In genomic region chr19:8740603-8741002, GRCm38 (mm10) we compare ENCODE assay signal across 8 mouse cellular contexts. TPM values are rescaled to one million over a fixed set of nuclear protein-coding genes. Genes with fewer than 3 reads are reported as not detected.
DNase-seq lines count a peak whose midpoint lies in the region; ATAC-seq lines count a peak whose summit lies in the region.

Gene 1700092M07Rik, plus strand, starts transcription at chr19:8740718.

- intact Hi-C loops in left cerebral cortex, postnatal 4 days (cut with DNase I): no loop called here

- 70% methylated on average over 14 of the region's 14 CpGs for WGBS in embryonic facial prominence, embryonic 12.5 days
- 71% methylated on average over 14 of the region's 14 CpGs for WGBS in hindbrain, embryonic 14.5 days
- WGBS in midbrain, embryonic 14.5 days: 62% methylated on average over 14 of the region's 14 CpGs

- H3K36me3 ChIP-seq in embryonic facial prominence, embryonic 12.5 days: peaks cover 56% of the 10 kb centered on the region
- H3K36me3 ChIP-seq in hindbrain, embryonic 14.5 days (replicated peaks; ENCODE audit: control insufficient read depth, insufficient read depth): peaks cover 58% of the 10 kb centered on the region
- H3K36me3 ChIP-seq in midbrain, embryonic 14.5 days (ENCODE audit: control insufficient read depth, insufficient read depth, low read length): peaks cover 50% of the 10 kb centered on the region

- peak; percentile 1; the same call in 1 of the 2 replicates for ATAC-seq in embryonic facial prominence, embryonic 12.5 days (ENCODE audit: insufficient number of reproducible peaks, insufficient read depth, low FRiP score, low TSS enrichment)
- peak; percentile 16; the same call in 1 of the 2 replicates for ATAC-seq in hindbrain, embryonic 14.5 days (ENCODE audit: low FRiP score)
- no peak for ATAC-seq in midbrain, embryonic 14.5 days (ENCODE audit: low FRiP score, low TSS enrichment)
- no peak for ATAC-seq in erythroid progenitor cell, adult 5-6 weeks (replicated peaks; ENCODE audit: low FRiP score, poor library complexity, severe bottlenecking)

- H3K9ac ChIP-seq in embryonic facial prominence, embryonic 12.5 days: peak within 1 kb of the TSS; percentile 93
- peak within 1 kb of the TSS; percentile 89 for H3K9ac ChIP-seq in hindbrain, embryonic 14.5 days
- peak within 1 kb of the TSS; percentile 56 for H3K9ac ChIP-seq in midbrain, embryonic 14.5 days (replicated peaks; ENCODE audit: low read length)

- peak within 1 kb of the TSS; percentile 99 for H3K4me2 ChIP-seq in embryonic facial prominence, embryonic 12.5 days (replicated peaks)
- H3K4me2 ChIP-seq in hindbrain, embryonic 14.5 days (replicated peaks): peak within 1 kb of the TSS; percentile 98
- H3K4me2 ChIP-seq in midbrain, embryonic 14.5 days (ENCODE audit: low read length): peak within 1 kb of the TSS; percentile 56

- peak; percentile 16 for DNase-seq in left cerebral cortex, postnatal 4 days
- DNase-seq in left cerebral cortex, adult 8-10 months (ENCODE audit: low spot score in 2 of 2): no peak
- no peak for DNase-seq in hindbrain, embryonic 14.5 days (ENCODE audit: low spot score)
- DNase-seq in midbrain, embryonic 14.5 days: no peak
- no peak for DNase-seq in urinary bladder, postnatal 10 days (ENCODE audit: low spot score)
- DNase-seq in layer of hippocampus, adult 18-20 months (ENCODE audit: low spot score in 2 of 2): no peak

- no peaks in the 10 kb centered on the region for H3K27me3 ChIP-seq in embryonic facial prominence, embryonic 12.5 days
- H3K27me3 ChIP-seq in hindbrain, embryonic 14.5 days (ENCODE audit: control insufficient read depth, insufficient read depth, low read length): no peaks in the 10 kb centered on the region
- H3K27me3 ChIP-seq in midbrain, embryonic 14.5 days (ENCODE audit: control insufficient read depth, insufficient read depth, low read length): no peaks in the 10 kb centered on the region

- H3K4me3 ChIP-seq in embryonic facial prominence, embryonic 12.5 days: peak within 1 kb of the TSS; percentile 99
- peak within 1 kb of the TSS; percentile 75 for H3K4me3 ChIP-seq in hindbrain, embryonic 14.5 days (replicated peaks; ENCODE audit: low read length)
- peak within 1 kb of the TSS; percentile 74 for H3K4me3 ChIP-seq in midbrain, embryonic 14.5 days (replicated peaks; ENCODE audit: low read depth, low read length)

- H3K27ac ChIP-seq in embryonic facial prominence, embryonic 12.5 days: peak within 1 kb of the TSS; percentile 93
- H3K27ac ChIP-seq in hindbrain, embryonic 14.5 days: peak within 1 kb of the TSS; percentile 94
- H3K27ac ChIP-seq in midbrain, embryonic 14.5 days (replicated peaks; ENCODE audit: low read depth, low read length): peak within 1 kb of the TSS; percentile 94

- H3K9me3 ChIP-seq in embryonic facial prominence, embryonic 12.5 days: no peaks in the 10 kb centered on the region
- H3K9me3 ChIP-seq in hindbrain, embryonic 14.5 days (ENCODE audit: control insufficient read depth, low read length): no peaks in the 10 kb centered on the region
- no peaks in the 10 kb centered on the region for H3K9me3 ChIP-seq in midbrain, embryonic 14.5 days (ENCODE audit: control insufficient read depth, low read length)

- peaks cover 20% of the 10 kb centered on the region for H3K4me1 ChIP-seq in embryonic facial prominence, embryonic 12.5 days
- H3K4me1 ChIP-seq in hindbrain, embryonic 14.5 days (replicated peaks; ENCODE audit: control insufficient read depth, insufficient read depth, low read length): peaks cover 25% of the 10 kb centered on the region
- H3K4me1 ChIP-seq in midbrain, embryonic 14.5 days (ENCODE audit: control insufficient read depth, insufficient read depth, low read length): peaks cover 15% of the 10 kb centered on the region

RNA-seq across cellular contexts. Expression of gene 1700092M07Rik, which starts in this region (rescaled TPM):
- total RNA-seq in left cerebral cortex, postnatal 4 days (2021): 1 to 10 TPM; 2.7 to 2.8 TPM
- total RNA-seq in left cerebral cortex, adult 8-10 months (2022): 1 to 10 TPM in 2 of 4 experiments, not detected in 2; 1.4 to 2.0 TPM
- polyA plus RNA-seq in embryonic facial prominence, embryonic 12.5 days (2016; fragmentation: Nextera tagmentation; extraction: Ambion mirVana): 2.6 and 2.7 TPM in 2 replicates
- 0.84 and 0.90 TPM in 2 replicates for polyA plus RNA-seq in hindbrain, embryonic 14.5 days (2014; fragmentation: Nextera tagmentation; extraction: Ambion mirVana)
- 0.97 and 1.1 TPM in 2 replicates for polyA plus RNA-seq in midbrain, embryonic 14.5 days (2014; fragmentation: Nextera tagmentation; extraction: Ambion mirVana)
- total RNA-seq in erythroid progenitor cell, adult 5-6 weeks (2015; ENCODE audit: low replicate concordance): not detected in 2 replicates
- not detected in 2 replicates for total RNA-seq in erythroid progenitor cell, adult 5-6 weeks (2017; ENCODE audit: low replicate concordance)
- total RNA-seq in layer of hippocampus, adult 18-20 months (2021): 1 to 10 TPM; 1.9 to 2.1 TPM

Comparison
In these comparisons a context has a peak if more than half of its experiments do, and no peak if none do; other contexts are left out.
1. Peak in ATAC-seq, H3K4me3 ChIP-seq, H3K27ac ChIP-seq, H3K9ac ChIP-seq and H3K4me2 ChIP-seq in hindbrain, embryonic 14.5 days; RNA of the gene not detected or under 1 TPM.